Mouse (Mus musculus): ENCODE measurements around the gene Tmem44. TPM values are rescaled to one million over a fixed set of nuclear protein-coding genes. Genes with fewer than 3 reads are reported as not detected.
"Not testable (repeated sequence)": the region's sequence is repeated elsewhere in the genome, so short reads cannot be mapped to it uniquely, and the experiment has no call there.

Gene Tmem44
- total and polyA plus RNA-seq, 3 experiments, result 2.7 to 8.5 (median 5.7) TPM

DNA sequence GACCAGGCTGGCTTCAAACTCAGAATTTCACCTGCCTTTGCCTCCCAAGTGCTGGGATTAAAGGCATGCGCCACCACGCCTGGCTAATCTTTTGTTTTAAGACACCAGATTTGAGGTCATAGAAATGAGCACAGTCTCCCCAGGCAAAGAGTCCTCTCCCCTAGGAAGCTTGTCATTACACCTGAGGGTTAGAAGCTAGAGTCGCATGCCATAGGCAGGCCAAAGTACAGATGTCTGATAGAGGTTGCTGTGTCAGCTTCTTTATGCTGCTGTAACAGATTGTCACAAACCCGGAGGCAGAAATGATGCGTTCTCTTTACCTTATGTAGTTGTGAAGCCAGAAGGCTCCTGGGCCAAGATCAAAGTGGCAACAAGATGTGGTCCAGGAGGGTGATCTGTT lies 53.3 kb downstream of the Tmem44 start:
- no peak for DNase-seq

DNA sequence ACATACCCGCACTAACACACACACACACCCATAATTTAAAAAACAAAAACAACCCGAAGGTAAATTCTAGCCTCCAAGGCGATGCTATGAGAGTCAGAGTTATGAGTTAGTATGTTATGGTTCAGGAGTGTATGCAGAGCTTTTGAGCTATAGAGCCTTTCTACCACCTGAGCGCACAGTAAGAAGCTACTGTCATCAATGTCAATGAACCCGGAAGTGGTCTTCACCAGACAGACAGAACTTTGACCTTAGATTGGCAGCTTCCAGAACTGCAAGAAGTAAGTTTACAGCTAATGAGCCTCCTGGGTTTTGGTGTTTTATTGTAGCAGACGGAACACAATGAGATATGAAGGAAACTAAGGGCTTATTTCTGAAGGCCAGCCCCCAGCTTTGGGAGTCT lies 55.8 kb downstream of the Tmem44 start:
- no peak for DNase-seq

DNA sequence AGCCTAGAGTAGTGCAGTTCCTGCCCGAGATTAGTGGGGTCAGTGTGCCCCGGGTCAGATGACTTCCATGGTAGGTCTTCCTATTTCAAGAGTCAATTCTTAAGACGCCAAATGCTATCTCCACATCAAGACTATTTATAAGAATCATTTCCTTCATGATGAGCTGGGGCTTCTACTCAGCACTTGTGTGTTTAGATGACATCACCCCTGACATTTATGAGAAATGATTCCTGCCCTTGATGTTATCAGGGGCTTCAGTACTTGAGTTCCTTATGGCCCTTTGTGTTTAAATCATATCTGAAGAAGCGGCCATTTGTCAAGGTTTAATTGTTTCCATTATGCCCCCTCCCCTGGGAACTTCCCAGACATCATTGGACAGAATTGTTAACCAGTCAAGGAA lies 58.9 kb downstream of the Tmem44 start:
- DNase-seq, result no peak

DNA sequence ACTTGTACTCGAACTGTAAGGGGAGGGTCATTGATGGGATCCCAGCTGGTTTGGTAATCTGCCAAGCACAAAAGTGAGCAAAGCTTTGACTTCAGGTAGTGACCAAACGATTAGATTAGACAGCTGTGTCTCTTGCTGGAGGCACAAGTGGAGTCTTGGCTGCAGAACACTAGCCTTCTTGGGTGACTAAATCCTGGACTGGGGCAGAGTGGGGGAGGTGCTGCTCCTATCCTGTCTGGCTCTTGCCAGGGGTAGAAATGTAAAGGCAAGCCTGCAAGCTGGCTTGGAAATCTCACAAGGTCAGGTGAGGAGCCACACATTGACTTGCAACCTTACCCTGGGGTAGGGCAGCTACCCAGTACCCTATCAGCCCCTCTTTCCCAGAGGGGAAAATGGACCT lies 59.9 kb downstream of the Tmem44 start:
- no peak for DNase-seq

DNA sequence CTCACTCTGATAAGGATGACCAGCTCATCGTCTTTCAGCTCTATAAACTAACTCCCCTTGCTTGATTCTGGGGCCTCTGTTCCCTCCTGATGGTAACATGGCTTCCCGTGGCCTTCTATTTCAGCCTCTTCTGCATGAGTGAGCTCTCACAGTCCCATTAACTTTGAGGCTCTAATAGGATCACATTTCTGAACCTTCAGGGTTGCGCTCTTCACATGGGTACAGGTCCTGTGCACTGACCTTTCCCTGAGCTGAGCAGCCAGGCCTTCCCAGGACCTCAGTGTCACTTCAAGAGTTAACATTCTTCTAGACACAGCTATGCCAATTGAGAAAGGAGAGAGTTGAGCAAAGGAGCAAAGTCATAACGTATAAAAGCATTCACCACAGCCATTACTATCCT lies 60.3 kb downstream of the Tmem44 start:
- DNase-seq, result no peak

DNA sequence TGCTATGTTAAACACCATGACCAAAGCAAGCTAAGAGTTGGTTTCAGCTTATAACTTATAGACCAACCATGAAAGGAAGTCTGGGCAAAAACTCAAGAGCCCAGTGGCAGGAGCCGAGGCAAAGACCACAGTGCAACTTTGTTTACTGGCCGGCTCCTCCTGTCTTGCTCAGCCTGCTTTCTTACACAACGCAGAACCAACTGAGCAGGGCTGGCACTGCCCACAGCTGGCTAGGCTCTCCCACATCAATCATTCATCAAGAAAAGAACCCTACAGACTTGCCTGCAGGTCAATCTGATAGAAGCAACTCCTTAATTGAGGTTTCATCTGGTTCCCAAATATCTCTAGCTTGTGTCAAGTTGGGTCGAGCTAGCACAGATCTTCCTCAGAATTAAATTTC lies 61.0 kb downstream of the Tmem44 start:
- DNase-seq, result no peak

DNA sequence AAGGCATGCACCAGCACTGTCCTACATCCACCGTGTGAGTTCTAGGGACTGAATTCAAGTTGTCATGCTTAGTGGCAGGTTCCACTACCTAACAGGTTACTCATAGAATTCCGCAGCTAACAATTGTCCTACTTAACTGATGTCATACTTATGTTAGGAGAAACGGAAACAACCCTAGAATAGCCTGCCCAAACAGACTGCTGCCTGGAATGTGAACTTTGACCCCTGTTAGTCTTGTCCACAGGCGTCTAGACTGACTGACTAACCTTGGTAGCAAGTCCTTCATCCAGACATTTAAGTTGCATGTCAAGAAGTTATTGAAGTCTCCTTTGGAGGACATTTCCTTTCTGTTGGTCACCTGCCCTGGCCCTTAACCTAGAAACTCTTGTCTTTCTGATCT lies 64.1 kb downstream of the Tmem44 start:
- no peak for DNase-seq

DNA sequence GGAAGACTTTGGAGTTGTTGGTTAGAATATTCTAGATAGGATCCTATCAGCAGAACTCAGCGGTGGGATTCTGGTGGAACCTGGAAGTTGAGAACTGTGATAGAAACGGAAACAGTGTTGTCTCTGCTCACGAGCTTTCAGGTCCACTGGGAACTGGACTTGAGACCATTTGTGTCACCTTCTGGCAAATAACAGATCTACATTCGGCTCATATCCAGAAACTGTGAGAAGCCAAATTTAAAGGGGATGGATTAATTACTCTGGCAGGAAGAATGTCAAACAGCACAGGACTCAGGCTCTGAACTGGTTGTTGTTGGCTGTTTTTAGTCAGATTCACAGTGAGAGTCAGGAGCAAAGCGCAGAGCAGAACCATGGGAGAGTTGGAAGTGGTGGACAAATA lies 72.9 kb downstream of the Tmem44 start:
- DNase-seq, result no peak

DNA sequence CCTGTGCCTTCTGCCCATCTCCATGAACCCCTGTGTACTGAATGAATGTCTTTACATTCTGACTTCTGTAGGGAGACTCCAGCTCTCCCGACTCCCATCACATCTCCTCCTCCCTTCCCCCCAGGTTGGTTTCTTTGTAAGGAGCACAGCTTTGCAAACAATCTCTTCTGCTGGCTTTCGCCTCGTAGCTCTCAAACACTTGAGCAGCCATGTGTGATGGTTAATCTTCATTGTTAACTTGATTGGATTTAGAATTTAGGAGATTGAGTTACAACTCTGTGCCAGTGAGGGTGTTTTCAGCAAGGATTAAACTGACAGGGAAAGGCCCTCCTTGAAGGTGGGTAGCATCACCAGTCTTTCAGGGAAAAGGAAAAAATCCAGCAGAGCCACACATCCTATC lies 73.6 kb downstream of the Tmem44 start:
- DNase-seq, result no peak

DNA sequence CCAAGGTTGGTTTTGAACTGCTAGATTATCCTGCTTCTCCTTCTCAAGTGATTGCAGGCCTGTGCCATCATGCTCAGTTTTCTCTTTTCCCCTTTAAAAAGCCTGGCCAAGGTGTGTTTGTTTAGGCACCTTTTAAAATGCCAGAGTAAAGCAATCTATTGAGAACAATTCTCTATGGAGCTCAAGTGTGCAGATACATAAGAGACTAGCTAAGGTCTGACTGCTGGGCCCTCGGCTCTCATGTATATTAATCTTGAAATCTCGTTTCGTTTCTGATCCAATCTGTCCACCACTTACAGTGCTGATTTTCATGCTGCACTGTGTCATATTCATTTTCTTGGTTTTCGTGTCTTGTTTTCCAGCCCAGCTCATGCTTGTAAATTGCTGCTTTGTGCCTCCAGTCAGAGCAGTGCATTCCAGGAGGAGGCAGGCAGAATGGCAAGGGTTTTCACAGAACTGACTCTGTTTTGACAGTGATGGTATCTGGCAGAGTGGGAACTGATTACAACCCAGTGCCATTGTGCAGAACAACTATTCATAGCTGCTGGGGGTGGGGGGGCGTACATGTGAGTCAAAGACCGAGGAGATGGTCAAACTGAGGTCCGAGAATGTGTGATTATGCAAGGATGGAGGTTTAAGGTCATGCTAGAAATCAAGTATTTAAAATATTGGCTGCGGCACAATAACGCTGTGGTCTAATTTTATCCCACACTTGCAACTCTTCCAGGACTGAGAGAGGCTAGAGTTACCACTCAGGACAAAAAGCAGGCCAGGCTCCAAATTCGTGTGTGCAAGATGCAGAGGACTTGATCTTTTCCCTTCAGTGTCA lies 74.8 kb downstream of the Tmem44 start:
- DNase-seq, result no peak

DNA sequence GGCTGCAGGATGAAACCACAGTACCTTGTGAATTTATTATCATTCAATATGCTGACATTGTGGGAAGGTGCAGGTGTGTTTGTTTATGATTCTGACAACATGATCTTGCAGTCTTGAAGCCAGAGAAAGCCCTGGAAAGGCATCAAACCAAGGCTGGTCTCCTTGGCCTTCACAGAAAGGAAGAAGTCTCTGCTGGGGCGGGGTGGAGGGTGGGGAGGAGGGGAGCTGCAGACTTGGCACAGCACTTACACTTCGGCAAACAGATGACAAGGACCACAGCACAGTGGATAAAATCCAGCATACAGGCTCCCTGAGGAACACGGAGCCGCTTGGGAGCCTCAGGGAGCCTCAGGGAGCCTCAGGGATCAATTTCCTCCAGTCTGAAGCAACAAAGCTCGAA lies 78.2 kb downstream of the Tmem44 start:
- no peak for DNase-seq

DNA sequence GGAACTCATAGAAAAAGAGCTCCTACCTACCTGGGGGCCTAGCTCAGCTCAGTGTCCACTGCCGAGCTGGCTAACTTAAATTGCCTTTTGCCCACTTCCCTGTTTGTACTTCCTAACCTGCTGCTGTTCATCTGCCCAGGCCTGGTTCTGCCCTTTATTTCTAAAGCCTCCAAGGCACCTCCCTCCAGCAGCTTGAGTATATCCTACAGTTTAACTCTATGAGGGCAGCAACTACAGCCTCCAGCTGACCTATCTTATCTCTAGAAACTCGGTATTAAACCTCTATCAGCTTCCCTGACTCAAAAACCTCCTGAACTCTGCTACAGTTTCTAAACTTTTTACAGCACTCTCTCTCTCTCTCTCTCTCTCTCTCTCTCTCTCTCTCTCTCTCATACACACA lies 78.7 kb downstream of the Tmem44 start:
- DNase-seq, result no peak

DNA sequence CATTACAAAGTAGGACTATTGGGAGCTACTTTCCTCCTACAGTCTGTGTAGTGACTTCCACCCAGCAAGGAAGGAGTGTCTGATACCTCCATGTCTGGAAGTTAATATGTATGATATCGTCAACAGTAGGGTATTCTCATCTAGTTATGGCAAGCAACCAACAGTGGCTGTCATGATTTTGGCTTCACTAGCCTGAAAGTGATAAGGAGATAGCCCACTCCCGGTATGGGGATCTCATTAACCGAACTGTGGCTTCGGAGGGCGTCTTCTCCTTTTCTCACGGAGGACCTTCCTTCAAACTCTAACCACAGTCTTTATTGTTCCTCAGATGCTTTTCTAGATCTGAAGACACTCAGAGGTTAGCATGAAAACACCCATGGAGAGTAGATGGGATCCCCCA lies 81.7 kb downstream of the Tmem44 start:
- no peak for DNase-seq

DNA sequence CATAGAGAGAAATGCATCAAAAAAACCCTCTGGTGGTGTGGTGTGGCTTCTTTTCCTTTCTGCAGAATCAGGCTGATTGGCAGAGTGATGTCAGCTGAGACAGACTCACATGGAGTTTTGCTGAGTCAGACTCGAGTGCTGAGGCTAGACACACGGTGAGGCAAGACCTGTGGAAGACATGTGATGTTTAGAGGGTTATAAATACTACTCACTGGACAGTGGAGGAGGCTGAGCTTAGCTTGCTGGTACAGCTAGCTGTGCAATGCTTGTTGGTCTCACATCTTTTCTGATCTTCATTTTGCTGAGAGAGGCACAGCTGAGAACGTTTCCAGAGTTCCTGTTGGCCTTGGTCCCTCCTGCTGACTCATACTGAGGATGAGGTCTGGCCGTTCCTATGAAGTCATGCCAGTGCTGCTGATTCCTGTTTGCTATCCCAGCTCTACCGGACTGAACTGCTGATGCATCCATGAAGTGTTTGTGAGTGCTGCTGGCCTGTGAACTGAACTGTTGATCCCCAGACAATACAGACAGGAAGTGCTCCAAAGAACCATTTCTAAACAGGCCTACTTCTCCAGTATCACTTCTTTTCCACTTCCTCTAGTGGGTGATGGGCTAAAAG lies 84.9 kb downstream of the Tmem44 start:
- peak; percentile 72 for DNase-seq

DNA sequence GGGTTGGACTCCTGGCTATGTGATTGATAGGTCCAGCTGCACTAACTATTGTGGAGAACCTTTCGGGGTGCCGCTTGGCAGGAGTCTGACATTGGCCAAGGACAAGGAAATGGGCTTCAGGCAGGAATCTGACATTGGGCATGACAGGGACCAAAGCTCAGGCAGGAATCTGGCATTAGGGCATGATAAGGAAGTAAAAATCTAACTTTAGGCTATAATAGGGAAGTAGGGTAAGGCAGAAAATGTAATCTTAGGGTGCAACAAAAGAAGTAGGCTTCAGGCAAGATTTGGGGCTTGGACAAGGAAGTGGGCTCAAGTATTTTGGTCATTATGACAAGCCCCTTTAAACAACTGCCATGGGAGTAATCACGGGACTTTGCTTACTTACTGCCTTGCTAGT lies 85.9 kb downstream of the Tmem44 start:
- not testable (repeated sequence) for DNase-seq

Other genes starting within 250 kb of the Tmem44 start
- gene Gp5, start 240.1 kb downstream of the Tmem44 start, total RNA-seq (2021), result under 1 TPM in 1 of 2 experiments, not detected in 1; 0.17 TPM
- 0.04 and 0.35 TPM in 2 replicates for gene Gp5, start 240.1 kb downstream of the Tmem44 start, polyA plus RNA-seq (2012; rRNA removed)
- 10 to 100 TPM; 71.3 to 98.1 TPM for gene Atp13a3, start 144.9 kb downstream of the Tmem44 start, total RNA-seq (2021)
- gene Atp13a3, start 144.9 kb downstream of the Tmem44 start, polyA plus RNA-seq (2012; rRNA removed), result 65.3 and 69.3 TPM in 2 replicates
- gene Lsg1, start 36.8 kb upstream of the Tmem44 start, total RNA-seq (2021), result 10 to 100 TPM; 34.9 to 35.0 TPM
- 6.0 and 8.0 TPM in 2 replicates for gene Lsg1, start 36.8 kb upstream of the Tmem44 start, polyA plus RNA-seq (2012; rRNA removed)
- gene Fam43a, start 48.9 kb upstream of the Tmem44 start, total RNA-seq (2021), result 10 to 100 TPM; 17.2 to 27.0 TPM
- gene Fam43a, start 48.9 kb upstream of the Tmem44 start, polyA plus RNA-seq (2012; rRNA removed), result 50.9 and 52.9 TPM in 2 replicates

Data from adrenal gland, adult 2 months (tissue).